Mouse (Mus musculus): ENCODE data around the gene Nkain4.

DNA sequence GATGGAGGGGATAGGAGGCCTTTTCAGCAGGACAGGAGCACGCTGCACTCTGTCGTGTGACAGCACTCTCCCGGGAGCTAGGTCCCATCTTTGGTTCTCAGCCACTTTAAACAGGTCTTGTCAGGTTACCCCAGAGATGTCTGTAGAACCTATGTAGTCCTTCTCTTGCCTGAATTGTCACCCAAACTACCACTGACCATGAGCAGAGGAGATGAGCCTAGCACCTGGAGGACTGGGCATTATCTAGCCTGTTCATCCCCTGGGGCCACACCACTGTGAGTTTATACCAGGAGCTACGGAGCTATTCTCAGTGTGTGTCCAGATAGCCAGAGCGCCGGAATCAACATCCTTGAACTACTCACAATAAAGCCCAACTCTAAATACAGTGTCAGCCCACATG is 56.6 kb downstream of the Nkain4 start:
- TF ChIP-seq JUN (IDR thresholded peaks at IDR 0.05; ENCODE audit: insufficient read depth, low read depth, low read length), result no peak
- no peak for TF ChIP-seq POLR2A (IDR thresholded peaks at IDR 0.05; ENCODE audit: low read depth, low read length)
- TF ChIP-seq BHLHE40 (IDR thresholded peaks at IDR 0.05; ENCODE audit: low read depth, low read length), result no peak
- TF ChIP-seq E2F4 (IDR thresholded peaks at IDR 0.05; ENCODE audit: insufficient replicate concordance, low read depth, low read length), result no peak
- no peak for TF ChIP-seq MAX (IDR thresholded peaks at IDR 0.05; ENCODE audit: low read length)
- TF ChIP-seq USF1 (IDR thresholded peaks at IDR 0.05; ENCODE audit: low read depth, low read length), result no peak
- no peak for TF ChIP-seq ZKSCAN1 (IDR thresholded peaks at IDR 0.05; ENCODE audit: borderline replicate concordance, low read depth, low read length)
- no peak for TF ChIP-seq CTCF (conservative IDR thresholded peaks at IDR 0.05 in 1 of 2, IDR thresholded peaks at IDR 0.05 in 1 of 2; ENCODE audit: low read depth in 2 of 2, low read length in 2 of 2)
- TF ChIP-seq GABPA (IDR thresholded peaks at IDR 0.05; ENCODE audit: insufficient replicate concordance, low read depth, low read length), result no peak
- TF ChIP-seq ZC3H11A (IDR thresholded peaks at IDR 0.05; ENCODE audit: low read depth, low read length), result no peak
- no peak for TF ChIP-seq CHD1 (IDR thresholded peaks at IDR 0.05; ENCODE audit: low read depth, low read length)
- TF ChIP-seq EP300 (IDR thresholded peaks at IDR 0.05; ENCODE audit: low read length), result no peak

All from CH12.LX (cell line).